9 mouse cellular contexts compared by ENCODE assay signal in the genomic region with DNA sequence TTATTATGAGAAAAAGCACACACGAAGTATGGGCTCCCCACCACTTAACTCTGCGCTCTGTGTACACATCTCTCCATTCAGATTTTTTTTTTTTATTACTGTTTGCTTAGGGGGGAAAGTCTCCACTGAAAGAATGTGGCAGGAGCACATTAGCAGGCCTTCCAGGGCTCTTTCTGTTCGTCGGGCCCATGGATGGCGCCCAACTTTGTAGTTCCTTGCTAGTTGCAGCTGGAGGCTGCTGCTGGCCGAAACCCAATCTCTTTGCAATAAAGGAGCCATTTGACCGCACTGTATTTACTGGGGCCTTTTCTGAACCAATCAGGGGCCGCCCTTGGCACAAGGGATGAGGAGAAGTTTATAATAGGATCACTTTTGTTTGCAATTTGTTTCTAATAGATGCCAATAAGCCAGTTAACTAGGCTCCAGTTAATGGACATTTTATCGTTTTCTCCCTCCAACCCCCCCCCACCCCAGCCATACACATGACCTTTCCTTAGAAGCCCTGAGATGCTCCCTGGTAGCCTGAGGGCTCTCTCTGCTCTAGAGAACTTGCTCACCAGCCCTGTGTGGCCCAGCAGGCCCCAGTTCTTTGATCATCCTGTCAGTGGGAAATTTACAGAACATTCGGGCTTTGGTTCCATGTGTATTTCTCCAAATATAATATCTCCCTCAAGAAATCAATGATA.
DNase-seq lines count a peak whose midpoint lies in the region; ATAC-seq and TF ChIP-seq lines count a peak whose summit lies in the region.
"Had no signal": no experiment of that assay in that cellular context is flagged by ENCODE, and none has a peak within 500 bp of the region (broad histone marks: within the 10 kb centered on the region; RNA-seq: fewer than 3 reads in every experiment).

No protein-coding gene starts in this region.

- no peak for TF ChIP-seq EP300 in lung, postnatal 0 days (IDR thresholded peaks at IDR 0.05)

- no peak for ATAC-seq in kidney, embryonic 14.5 days (ENCODE audit: low FRiP score, low TSS enrichment)
- ATAC-seq in embryonic facial prominence, embryonic 11.5 days (replicated peaks; ENCODE audit: insufficient number of reproducible peaks, low FRiP score, low TSS enrichment, low read depth), result no peak
- ATAC-seq in lung, postnatal 0 days, result peak; percentile 63
- no peak for ATAC-seq in granulocyte monocyte progenitor cell, adult 5-6 weeks (replicated peaks; ENCODE audit: poor library complexity, severe bottlenecking)

- H3K9ac ChIP-seq in kidney, embryonic 14.5 days (ENCODE audit: low read depth, low read length), result no peak overlapping the region
- H3K9ac ChIP-seq in embryonic facial prominence, embryonic 11.5 days (replicated peaks; ENCODE audit: low read length), result no peak overlapping the region
- H3K9ac ChIP-seq in lung, postnatal 0 days (replicated peaks; ENCODE audit: low read depth), result no peak overlapping the region
- H3K9ac ChIP-seq: neural tube, embryonic 12.5 days had no signal

- WGBS in kidney, embryonic 14.5 days, result 33% methylated on average over 10 of the region's 10 CpGs
- 55% methylated on average over 10 of the region's 10 CpGs for WGBS in embryonic facial prominence, embryonic 11.5 days
- 35% methylated on average over 10 of the region's 10 CpGs for WGBS in lung, postnatal 0 days

- no peaks in the 10 kb centered on the region for H3K27me3 ChIP-seq in kidney, embryonic 14.5 days (ENCODE audit: control insufficient read depth, insufficient read depth, low read length)
- H3K27me3 ChIP-seq in embryonic facial prominence, embryonic 11.5 days (ENCODE audit: control insufficient read depth, insufficient read depth, low read length), result no peaks in the 10 kb centered on the region
- H3K27me3 ChIP-seq in lung, postnatal 0 days (replicated peaks; ENCODE audit: insufficient read depth, low read length), result no peaks in the 10 kb centered on the region
- H3K27me3 ChIP-seq: neural tube, embryonic 12.5 days had no signal

- TF ChIP-seq CTCF in lung, postnatal 0 days (IDR thresholded peaks at IDR 0.05), result no peak

- no peak overlapping the region for H3K4me2 ChIP-seq in kidney, embryonic 14.5 days (replicated peaks; ENCODE audit: low read depth, low read length)
- no peak overlapping the region for H3K4me2 ChIP-seq in embryonic facial prominence, embryonic 11.5 days (ENCODE audit: low read depth, low read length)
- no peak overlapping the region for H3K4me2 ChIP-seq in lung, postnatal 0 days (replicated peaks; ENCODE audit: low read depth, low read length)
- H3K4me2 ChIP-seq: neural tube, embryonic 12.5 days had no signal

- DNase-seq in kidney, adult 11 months, result peak; percentile 16
- DNase-seq in embryonic facial prominence, embryonic 11.5 days (ENCODE audit: low spot score), result peak; percentile 34
- DNase-seq in kidney, adult 18-20 months, result peak; percentile 6
- peak; percentile 73 for DNase-seq in lung, postnatal 0 days (ENCODE audit: low spot score)
- DNase-seq in spleen, adult 18-20 months, result no peak
- no peak for DNase-seq in adrenal gland, adult 2 months

- no peak overlapping the region for H3K4me3 ChIP-seq in kidney, embryonic 14.5 days (ENCODE audit: low read length)
- H3K4me3 ChIP-seq in embryonic facial prominence, embryonic 11.5 days (ENCODE audit: low read depth, low read length), result no peak overlapping the region
- H3K4me3 ChIP-seq in lung, postnatal 0 days (ENCODE audit: low read depth, low read length), result no peak overlapping the region
- H3K4me3 ChIP-seq: neural tube, embryonic 12.5 days had no signal

- peaks cover 13% of the 10 kb centered on the region; the same call in 1 of the 2 replicates for H3K4me1 ChIP-seq in kidney, embryonic 14.5 days (ENCODE audit: control insufficient read depth, insufficient read depth, low read length)
- H3K4me1 ChIP-seq in embryonic facial prominence, embryonic 11.5 days (ENCODE audit: control insufficient read depth, insufficient read depth, low read length), result no peaks in the 10 kb centered on the region; the same call in 1 of the 2 replicates
- H3K4me1 ChIP-seq in lung, postnatal 0 days (ENCODE audit: insufficient read depth, low read depth, low read length), result peaks cover 5% of the 10 kb centered on the region; the same call in 1 of the 2 replicates

- H3K9me3 ChIP-seq in kidney, embryonic 14.5 days (ENCODE audit: control insufficient read depth, low read length), result no peaks in the 10 kb centered on the region
- H3K9me3 ChIP-seq in embryonic facial prominence, embryonic 11.5 days (replicated peaks; ENCODE audit: control insufficient read depth, low read length), result no peaks in the 10 kb centered on the region
- H3K9me3 ChIP-seq in lung, postnatal 0 days (ENCODE audit: low read length), result no peaks in the 10 kb centered on the region
- H3K9me3 ChIP-seq: neural tube, embryonic 12.5 days had no signal

- no peaks in the 10 kb centered on the region for H3K36me3 ChIP-seq in kidney, embryonic 14.5 days (ENCODE audit: control insufficient read depth, insufficient read depth, low read length)
- H3K36me3 ChIP-seq in embryonic facial prominence, embryonic 11.5 days (replicated peaks; ENCODE audit: control insufficient read depth, insufficient read depth, low read depth, low read length), result no peaks in the 10 kb centered on the region
- H3K36me3 ChIP-seq in lung, postnatal 0 days (ENCODE audit: insufficient read depth, low read length), result no peaks in the 10 kb centered on the region
- H3K36me3 ChIP-seq: neural tube, embryonic 12.5 days had no signal

- no peak overlapping the region for H3K27ac ChIP-seq in kidney, embryonic 14.5 days (ENCODE audit: low read depth, low read length)
- H3K27ac ChIP-seq in embryonic facial prominence, embryonic 11.5 days (replicated peaks; ENCODE audit: low read depth, low read length), result no peak overlapping the region
- no peak overlapping the region for H3K27ac ChIP-seq in lung, postnatal 0 days (ENCODE audit: low read length)
- H3K27ac ChIP-seq: neural tube, embryonic 12.5 days had no signal

Comparison
In these comparisons a context has a peak if more than half of its experiments do, and no peak if none do; other contexts are left out.
1. DNase-seq: peak in kidney, adult 11 months (single experiment), embryonic facial prominence, embryonic 11.5 days (single experiment), kidney, adult 18-20 months (single experiment) and lung, postnatal 0 days (single experiment); none in spleen, adult 18-20 months (0 of 2) and adrenal gland, adult 2 months (single experiment).